In the genomic region with DNA sequence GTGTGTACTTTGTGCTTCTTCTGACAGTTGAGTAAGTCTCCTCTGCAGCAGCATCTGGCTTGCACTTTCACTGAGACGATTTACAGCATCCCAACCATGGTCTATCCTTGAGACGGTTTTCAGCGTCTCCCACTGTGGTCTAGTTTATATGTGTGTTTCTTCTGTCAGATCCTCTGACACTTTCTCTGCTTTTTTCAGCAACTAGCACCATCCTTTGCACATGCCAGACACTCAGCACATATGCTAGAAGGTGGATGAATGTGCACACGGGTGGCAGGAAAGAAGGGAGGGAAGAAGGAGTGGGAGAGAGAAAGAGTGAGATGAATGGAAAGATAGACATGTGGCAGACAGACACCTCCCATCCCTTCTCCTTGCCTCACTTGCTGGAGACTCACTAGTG, we compare ENCODE assay signal across 25 mouse cellular contexts. TPM values are rescaled to one million over a fixed set of nuclear protein-coding genes. Genes with fewer than 3 reads are reported as not detected.
DNase-seq lines count a peak whose midpoint lies in the region; ATAC-seq lines count a peak whose summit lies in the region.
"Had no signal": no experiment of that assay in that cellular context is flagged by ENCODE, and none has a peak within 500 bp of the region (broad histone marks: within the 10 kb centered on the region; RNA-seq: fewer than 3 reads in every experiment).

No protein-coding gene starts in this region.

- H3K9me3 ChIP-seq in heart, embryonic 10.5 days = no peaks in the 10 kb centered on the region
- H3K9me3 ChIP-seq in embryonic facial prominence, embryonic 13.5 days = peaks cover 3% of the 10 kb centered on the region; the same call in 1 of the 2 replicates
- H3K9me3 ChIP-seq in limb, embryonic 13.5 days = 0 out of 2 replicates have a peak, but pooled peaks cover 4% of the 10 kb centered on the region
- H3K9me3 ChIP-seq: G1E; limb, embryonic 15.5 days; lung, embryonic 15.5 days; midbrain, embryonic 15.5 days; neural tube, embryonic 12.5 days had no signal

- no peaks in the 10 kb centered on the region for H3K27me3 ChIP-seq in heart, embryonic 10.5 days (ENCODE audit: insufficient read depth, poor library complexity, severe bottlenecking)
- no peaks in the 10 kb centered on the region for H3K27me3 ChIP-seq in embryonic facial prominence, embryonic 13.5 days
- H3K27me3 ChIP-seq in limb, embryonic 13.5 days = peaks cover 4% of the 10 kb centered on the region; the same call in 1 of the 2 replicates
- H3K27me3 ChIP-seq: limb, embryonic 15.5 days; lung, embryonic 15.5 days; midbrain, embryonic 15.5 days; neural tube, embryonic 12.5 days had no signal

- no peak overlapping the region for H3K4me3 ChIP-seq in heart, embryonic 10.5 days
- H3K4me3 ChIP-seq in embryonic facial prominence, embryonic 13.5 days = no peak overlapping the region
- H3K4me3 ChIP-seq in limb, embryonic 13.5 days = no peak overlapping the region
- H3K4me3 ChIP-seq: gastrocnemius, adult 2 months; left cerebral cortex, adult 2 months; limb, embryonic 15.5 days; lung, embryonic 15.5 days; midbrain, embryonic 15.5 days; neural tube, embryonic 12.5 days had no signal

- H3K4me1 ChIP-seq in heart, embryonic 10.5 days = peaks cover 30% of the 10 kb centered on the region
- peaks cover 38% of the 10 kb centered on the region for H3K4me1 ChIP-seq in embryonic facial prominence, embryonic 13.5 days
- H3K4me1 ChIP-seq in limb, embryonic 13.5 days = peaks cover 38% of the 10 kb centered on the region
- H3K4me1 ChIP-seq: midbrain, embryonic 15.5 days had no signal

- peak overlapping the region; percentile 10; the same call in 1 of the 2 replicates for H3K27ac ChIP-seq in heart, embryonic 10.5 days
- H3K27ac ChIP-seq in embryonic facial prominence, embryonic 13.5 days = peak overlapping the region; percentile 74; the same call in 1 of the 2 replicates
- 0 out of 2 replicates have a peak overlapping the region, but pooled peaks have one; percentile 23 for H3K27ac ChIP-seq in limb, embryonic 13.5 days
- H3K27ac ChIP-seq: gastrocnemius, adult 2 months; hindbrain, postnatal 0 days; left cerebral cortex, adult 2 months; limb, embryonic 15.5 days; liver, embryonic 14.5 days; midbrain, embryonic 15.5 days; neural tube, embryonic 12.5 days had no signal

- no peak overlapping the region for H3K4me2 ChIP-seq in embryonic facial prominence, embryonic 13.5 days
- H3K4me2 ChIP-seq in limb, embryonic 13.5 days (replicated peaks) = no peak overlapping the region
- H3K4me2 ChIP-seq: heart, embryonic 11.5 days; limb, embryonic 15.5 days; lung, embryonic 15.5 days; midbrain, embryonic 15.5 days; neural tube, embryonic 12.5 days had no signal

- peaks cover 5% of the 10 kb centered on the region for H3K36me3 ChIP-seq in heart, embryonic 10.5 days
- H3K36me3 ChIP-seq in embryonic facial prominence, embryonic 13.5 days = peaks cover 26% of the 10 kb centered on the region
- H3K36me3 ChIP-seq in limb, embryonic 13.5 days = peaks cover 33% of the 10 kb centered on the region
- H3K36me3 ChIP-seq: G1E; lung, embryonic 15.5 days; midbrain, embryonic 15.5 days; neural tube, embryonic 12.5 days had no signal

- 78% methylated on average over 4 of the region's 4 CpGs for WGBS in heart, embryonic 10.5 days
- 37% methylated on average over 4 of the region's 4 CpGs for WGBS in embryonic facial prominence, embryonic 13.5 days
- WGBS in limb, embryonic 13.5 days = 33% methylated on average over 4 of the region's 4 CpGs

- DNase-seq in heart, embryonic 10.5 days (ENCODE audit: low spot score) = no peak
- DNase-seq in heart, adult 11 months = no peak
- peak; percentile 30 for DNase-seq in right cerebral cortex, adult 18-20 months
- DNase-seq in right cerebral cortex, postnatal 4 days = no peak
- no peak for DNase-seq in urinary bladder, adult 2 months (ENCODE audit: low spot score)
- DNase-seq in gastrocnemius, adult 8-10 months (ENCODE audit: low spot score in 2 of 2) = no peak
- DNase-seq: adrenal gland, adult 2 months; B cell, adult 2 months; cerebellum, adult 18-20 months; cerebellum, postnatal 14 days; gastrocnemius, adult 2 months had no signal

- no peak overlapping the region for H3K9ac ChIP-seq in embryonic facial prominence, embryonic 13.5 days
- H3K9ac ChIP-seq in limb, embryonic 13.5 days = 0 out of 2 replicates have a peak overlapping the region, but pooled peaks have one; percentile 4
- H3K9ac ChIP-seq: limb, embryonic 15.5 days; liver, embryonic 14.5 days; lung, embryonic 15.5 days; midbrain, embryonic 15.5 days; neural tube, embryonic 12.5 days had no signal

- ATAC-seq in embryonic facial prominence, embryonic 13.5 days (ENCODE audit: insufficient number of reproducible peaks, insufficient read depth, low FRiP score, low TSS enrichment, low read depth) = no peak
- no peak for ATAC-seq in limb, embryonic 13.5 days (ENCODE audit: low FRiP score, low read depth)
- ATAC-seq: forebrain, embryonic 14.5 days; hindbrain, postnatal 0 days; midbrain, embryonic 15.5 days had no signal

RNA-seq across cellular contexts. Expression of a gene that starts 43.0 kb away (rescaled TPM):
- 5.8 and 17.9 TPM in 2 replicates for polyA plus RNA-seq in heart, embryonic 10.5 days (2016; fragmentation: Nextera tagmentation; extraction: Ambion mirVana)
- 92.9 and 101 TPM in 2 replicates for polyA plus RNA-seq in embryonic facial prominence, embryonic 13.5 days (2015; fragmentation: Nextera tagmentation; extraction: Ambion mirVana)
- 59.2 and 63.3 TPM in 2 replicates for polyA plus RNA-seq in limb, embryonic 13.5 days (2015; fragmentation: Nextera tagmentation; extraction: Ambion mirVana)
- polyA plus RNA-seq in urinary bladder, adult 2 months (2012; rRNA removed) = 22.2 and 22.4 TPM in 2 replicates
- 1 to 10 TPM in 2 of 4 experiments, under 1 TPM in 2; 0.65 to 1.3 (median 0.93) TPM for total RNA-seq in gastrocnemius, adult 8-10 months (2022)
- total RNA-seq: CH12.LX; hematopoietic stem cell, adult 5-6 weeks had no signal
- polyA plus RNA-seq: G1E had no signal

Comparison
In these comparisons a context has a peak if more than half of its experiments do, and no peak if none do; other contexts are left out.
1. H3K27ac ChIP-seq: peak in every context shown above with its lines; median percentile 74 in embryonic facial prominence, embryonic 13.5 days; 23 in limb, embryonic 13.5 days; 10 in heart, embryonic 10.5 days.